Mouse (Mus musculus): ENCODE measurements at regions not wholly inside any gene's neighbourhood (a gene's known extent, or its start where the extent isn't known, plus 50 kb on each side); places are given as distances from the start of the nearest gene placed in this dataset.
A peak's percentile ranks its signal among the peaks of the same experiment; 100 is the strongest.

- intact Hi-C loops (cut with DNase I; ENCODE audit: low total_unique reads), result no loop called here
- DNase-seq, result no peak
Observed at GRCm38 (mm10) chr15:6071873-6072272, 227.7 kb upstream of the Dab2 start.

DNA sequence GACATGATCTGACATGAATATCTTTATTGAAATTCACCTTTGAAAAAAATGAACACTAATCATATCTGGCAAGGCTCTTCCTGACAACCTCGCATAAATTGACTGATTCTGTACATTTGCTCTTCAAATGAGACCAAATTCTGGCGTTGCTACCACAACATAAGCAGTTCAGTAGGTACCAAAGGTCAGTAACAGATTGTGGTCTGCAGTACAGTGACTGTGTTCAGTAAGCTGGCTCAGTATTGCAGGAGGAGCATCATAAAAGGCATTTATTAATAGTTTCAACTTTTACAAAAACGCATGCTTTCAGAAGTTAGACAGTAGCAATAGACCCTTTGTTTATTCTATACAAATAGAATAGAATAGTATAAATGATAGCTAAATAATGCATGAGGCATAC lies 226.7 kb upstream of the Dab2 start:
- intact Hi-C loops (cut with DNase I; ENCODE audit: low total_unique reads), result no loop called here
- no peak for DNase-seq

- DNase-seq, result peak; percentile 28
Observed at GRCm38 (mm10) chr15:6080714-6081635, 218.6 kb upstream of the Dab2 start.

GRCm38 (mm10) chr15:6087208-6087607 lies 212.4 kb upstream of the Dab2 start:
- intact Hi-C loops (cut with DNase I; ENCODE audit: low total_unique reads), result no loop called here
- no peak for DNase-seq

More at GRCm38 (mm10) chr15:6080714-6081635, 218.6 kb upstream of the Dab2 start:
- intact Hi-C loops (cut with DNase I; ENCODE audit: low total_unique reads), result loop anchor here (5.0 kb wide), 1 partner anchor 844 kb away; no protein-coding TSS in a partner anchor

DNA sequence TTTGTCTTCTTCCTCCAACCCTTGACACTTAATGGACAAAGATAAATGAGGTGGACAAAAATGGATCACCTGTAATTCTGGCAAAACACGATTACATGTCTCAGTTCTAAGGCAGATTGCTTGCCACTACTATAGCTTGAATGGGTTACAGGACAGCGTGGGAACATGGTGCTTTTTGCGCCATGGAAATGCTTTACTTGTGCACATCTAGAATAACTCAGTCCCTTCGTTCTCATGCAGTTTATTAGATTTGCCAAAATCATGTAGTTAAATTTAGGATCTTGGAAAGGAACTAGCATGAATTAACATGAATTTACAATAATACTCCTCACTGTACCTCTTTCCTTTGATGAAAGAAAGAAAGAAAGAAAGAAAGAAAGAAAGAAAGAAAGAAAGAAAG lies 211.1 kb upstream of the Dab2 start:
- intact Hi-C loops (cut with DNase I; ENCODE audit: low total_unique reads), result no loop called here
- DNase-seq, result no peak

GRCm38 (mm10) chr15:6129697-6130096 lies 169.9 kb upstream of the Dab2 start:
- DNase-seq, result no peak
- intact Hi-C loops (cut with DNase I; ENCODE audit: low total_unique reads), result no loop called here

DNA sequence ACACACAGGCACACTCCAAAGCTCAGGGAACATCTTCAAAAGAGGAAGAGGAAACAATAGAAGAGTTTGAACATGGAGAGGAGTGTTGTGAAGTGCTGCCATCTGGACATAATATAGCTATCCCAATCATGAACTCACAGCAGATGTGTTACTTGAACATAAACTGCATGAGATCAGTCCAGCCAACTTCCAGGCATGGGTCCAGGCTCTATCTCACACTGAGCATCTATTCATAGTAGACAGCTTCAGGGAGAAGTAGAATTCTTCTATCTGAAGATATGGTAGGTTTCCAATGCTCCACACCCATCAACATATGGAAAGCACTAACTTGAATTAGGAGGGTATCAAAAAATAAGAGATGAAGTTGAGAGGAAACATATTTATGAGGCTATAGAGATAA lies 167.4 kb upstream of the Dab2 start:
- intact Hi-C loops (cut with DNase I; ENCODE audit: low total_unique reads), result no loop called here
- DNase-seq, result no peak

DNA sequence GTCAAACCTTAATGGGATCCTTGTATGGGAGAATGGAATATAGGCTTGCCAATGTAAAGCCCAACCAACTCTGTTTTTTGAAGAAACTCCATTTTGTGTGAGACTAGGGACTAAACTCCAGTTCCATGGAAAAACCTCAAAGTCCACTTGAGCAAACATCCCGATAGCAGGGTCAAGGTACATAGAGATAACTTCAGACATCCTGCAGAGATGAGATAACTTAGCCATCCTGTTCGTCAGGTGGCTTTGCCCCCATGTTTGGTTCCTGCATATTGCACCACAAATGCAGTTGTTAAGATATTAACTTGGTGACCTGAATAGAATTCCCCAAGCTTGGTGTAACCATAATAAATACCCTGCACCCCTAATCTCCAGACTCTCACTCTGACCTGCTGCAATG lies 154.5 kb upstream of the Dab2 start:
- DNase-seq, result no peak

DNA sequence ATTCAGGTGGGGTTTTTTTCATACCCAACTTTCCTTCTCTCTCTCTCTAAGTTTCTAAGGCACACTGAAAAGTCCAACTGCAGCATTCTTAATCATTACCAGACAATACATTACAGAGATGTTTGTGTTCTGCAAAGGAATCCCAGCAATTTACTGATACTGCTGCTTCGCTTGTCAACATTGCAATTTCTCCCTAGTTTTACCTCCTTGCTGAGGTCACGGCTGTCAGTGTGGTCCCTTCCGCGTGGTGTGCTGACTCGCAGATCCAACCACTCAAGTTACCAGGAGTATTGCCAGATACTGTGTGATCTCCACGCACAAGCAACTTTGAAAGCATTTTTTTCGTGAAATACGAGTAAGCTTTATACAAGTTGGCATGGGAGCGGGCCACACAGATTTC lies 144.9 kb upstream of the Dab2 start:
- intact Hi-C loops (cut with DNase I; ENCODE audit: low total_unique reads), result no loop called here
- DNase-seq, result no peak

More for the DNA sequence above, 154.5 kb upstream of the Dab2 start:
- intact Hi-C loops (cut with DNase I; ENCODE audit: low total_unique reads), result no loop called here

DNA sequence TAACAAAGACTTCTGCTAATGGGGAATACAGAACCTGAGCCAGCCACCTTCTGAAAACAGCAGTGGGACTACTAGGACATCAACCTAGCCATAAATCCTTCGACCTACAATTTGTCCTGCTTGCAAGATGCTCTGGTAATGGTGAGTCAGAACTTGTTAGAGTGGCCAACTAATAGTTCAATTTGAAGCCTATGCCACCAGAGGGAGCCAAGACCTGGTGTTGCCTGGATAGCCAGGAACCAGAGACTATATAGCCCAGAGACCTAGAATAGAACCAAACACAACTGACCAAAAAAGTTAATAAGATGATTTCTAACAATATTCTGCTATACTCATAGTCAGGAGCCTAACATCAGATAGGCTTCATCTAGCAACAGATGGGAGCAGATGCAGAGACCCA lies 119.3 kb upstream of the Dab2 start:
- intact Hi-C loops (cut with DNase I; ENCODE audit: low total_unique reads), result no loop called here
- no peak for DNase-seq

GRCm38 (mm10) chr15:6183627-6184026 lies 116.0 kb upstream of the Dab2 start:
- intact Hi-C loops (cut with DNase I; ENCODE audit: low total_unique reads), result no loop called here
- DNase-seq, result no peak

DNA sequence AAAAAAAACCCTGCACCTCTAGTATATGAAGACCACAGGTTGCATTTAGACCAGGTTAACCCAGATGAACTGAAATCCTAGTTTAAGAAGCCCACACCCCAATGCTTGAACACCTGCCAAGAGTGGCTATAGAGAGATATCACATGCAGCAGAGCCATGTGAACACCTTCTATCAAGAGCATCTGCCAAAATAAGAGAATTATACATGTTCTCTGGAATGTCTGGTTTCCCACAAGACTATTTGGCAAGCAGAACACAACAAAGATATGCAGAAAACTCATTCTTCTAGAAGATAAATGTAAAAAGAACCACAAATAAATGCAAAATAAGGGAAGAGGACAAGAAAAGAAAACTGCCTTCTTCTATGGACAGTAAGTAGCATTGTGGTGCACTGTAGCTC lies 107.7 kb upstream of the Dab2 start:
- no peak for DNase-seq
- intact Hi-C loops (cut with DNase I; ENCODE audit: low total_unique reads), result no loop called here

DNA sequence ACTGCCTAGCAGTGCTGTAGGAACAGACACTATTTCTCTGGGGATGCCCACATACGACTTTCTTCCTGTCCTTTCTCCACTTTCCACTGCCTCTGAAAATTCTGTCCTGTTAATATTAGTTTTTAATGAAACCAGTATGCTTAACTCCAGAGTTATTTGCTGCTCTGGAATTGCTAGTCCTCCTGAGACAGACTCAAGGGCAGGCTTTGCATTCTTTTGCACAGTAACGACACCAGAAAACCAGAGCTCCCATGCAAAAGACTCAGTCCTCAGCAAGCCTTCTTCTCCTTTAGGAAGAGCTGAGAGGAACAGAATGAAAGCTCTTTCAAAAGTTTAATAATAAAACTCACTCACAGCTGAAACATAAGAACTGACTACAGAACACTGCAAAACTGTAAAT lies 92.3 kb upstream of the Dab2 start:
- intact Hi-C loops (cut with DNase I; ENCODE audit: low total_unique reads), result loop anchor here (5.0 kb wide), 1 partner anchor 970 kb away; no protein-coding TSS in a partner anchor
- no peak for DNase-seq

- intact Hi-C loops (cut with DNase I; ENCODE audit: low total_unique reads), result loop anchor here (5.0 kb wide), 1 partner anchor 972 kb away; no protein-coding TSS in a partner anchor
- DNase-seq, result no peak
Observed at GRCm38 (mm10) chr15:6209301-6209700, 90.3 kb upstream of the Dab2 start.

GRCm38 (mm10) chr15:6218087-6218486 lies 81.5 kb upstream of the Dab2 start:
- intact Hi-C loops (cut with DNase I; ENCODE audit: low total_unique reads), result no loop called here
- DNase-seq, result no peak

DNA sequence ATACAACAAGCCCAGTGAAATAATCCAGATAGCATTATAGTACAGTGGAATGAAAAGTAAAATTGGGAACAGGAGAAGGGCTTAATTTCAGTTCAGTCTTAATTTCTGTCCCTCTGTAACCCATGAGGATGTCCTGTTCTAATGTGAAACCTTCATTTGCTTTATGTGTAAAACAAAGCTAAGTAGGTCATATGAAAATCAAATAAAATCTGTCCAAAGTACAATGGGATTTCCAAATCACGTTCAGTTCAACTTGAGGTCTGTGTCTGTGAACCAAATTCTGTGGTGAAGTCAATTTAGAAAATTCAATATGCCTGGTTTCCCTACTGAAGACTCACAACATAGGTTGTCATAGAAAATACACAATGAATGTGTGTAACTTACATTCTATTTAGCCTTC lies 74.4 kb upstream of the Dab2 start:
- DNase-seq, result no peak
- intact Hi-C loops (cut with DNase I; ENCODE audit: low total_unique reads), result no loop called here

- intact Hi-C loops (cut with DNase I; ENCODE audit: low total_unique reads), result loop anchor here (10.0 kb wide), 1 partner anchor 334 kb away; no protein-coding TSS in a partner anchor
- DNase-seq, result no peak
Observed at GRCm38 (mm10) chr15:6230618-6231017, 69.0 kb upstream of the Dab2 start.

- peak; percentile 5 for DNase-seq
- intact Hi-C loops (cut with DNase I; ENCODE audit: low total_unique reads), result loop anchor here (10.0 kb wide), 1 partner anchor 333 kb away; no protein-coding TSS in a partner anchor
Observed at GRCm38 (mm10) chr15:6231308-6232103, 68.1 kb upstream of the Dab2 start.

DNA sequence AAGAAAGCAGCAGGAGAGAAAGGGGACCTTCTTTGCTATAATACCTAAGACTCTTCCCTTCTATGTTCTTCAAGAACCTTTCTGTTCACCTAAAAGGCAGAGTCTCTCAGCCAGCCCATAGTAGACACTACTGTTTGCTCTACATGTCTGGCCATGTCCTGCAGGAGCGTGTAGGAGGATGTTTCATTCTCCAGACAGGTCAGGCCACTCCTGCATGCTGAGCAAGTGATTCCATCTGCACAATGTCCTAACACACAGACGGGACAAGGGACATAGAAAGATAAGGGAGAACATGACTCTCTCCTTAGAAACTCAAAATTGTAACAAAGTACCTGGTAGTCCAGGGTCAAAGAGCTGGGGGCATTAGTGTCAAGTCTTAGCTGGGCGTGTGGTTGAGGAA lies 66.0 kb upstream of the Dab2 start:
- intact Hi-C loops (cut with DNase I; ENCODE audit: low total_unique reads), result loop anchor here (10.0 kb wide), 1 partner anchor 331 kb away; no protein-coding TSS in a partner anchor
- no peak for DNase-seq

DNA sequence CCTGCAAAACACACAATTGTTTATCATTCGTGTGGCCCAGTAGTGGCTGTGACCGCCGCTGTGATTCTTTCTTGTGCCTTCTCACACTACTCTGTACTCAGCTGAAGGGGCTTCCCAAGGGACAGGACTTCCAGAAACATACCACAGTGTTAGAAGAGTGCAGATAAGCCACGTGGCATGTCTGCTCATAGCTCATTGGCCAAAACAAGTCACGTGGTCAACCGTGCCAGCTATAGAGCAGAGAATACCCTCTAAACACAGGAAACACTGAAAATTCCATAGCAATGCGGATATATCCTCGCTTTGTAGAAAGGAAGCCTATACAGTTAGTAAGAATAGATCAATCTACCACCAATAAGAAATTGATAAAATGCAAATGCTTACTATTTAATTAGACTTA lies 63.0 kb upstream of the Dab2 start:
- intact Hi-C loops (cut with DNase I; ENCODE audit: low total_unique reads), result loop anchor here (5.0 to 10.0 kb wide), 2 partner anchors 196 to 328 kb away; no protein-coding TSS in a partner anchor
- no peak for DNase-seq

Measured in gastrocnemius, postnatal 14 days (tissue).